Comparison of ENCODE assay signal across 8 mouse cellular contexts in the genomic region with DNA sequence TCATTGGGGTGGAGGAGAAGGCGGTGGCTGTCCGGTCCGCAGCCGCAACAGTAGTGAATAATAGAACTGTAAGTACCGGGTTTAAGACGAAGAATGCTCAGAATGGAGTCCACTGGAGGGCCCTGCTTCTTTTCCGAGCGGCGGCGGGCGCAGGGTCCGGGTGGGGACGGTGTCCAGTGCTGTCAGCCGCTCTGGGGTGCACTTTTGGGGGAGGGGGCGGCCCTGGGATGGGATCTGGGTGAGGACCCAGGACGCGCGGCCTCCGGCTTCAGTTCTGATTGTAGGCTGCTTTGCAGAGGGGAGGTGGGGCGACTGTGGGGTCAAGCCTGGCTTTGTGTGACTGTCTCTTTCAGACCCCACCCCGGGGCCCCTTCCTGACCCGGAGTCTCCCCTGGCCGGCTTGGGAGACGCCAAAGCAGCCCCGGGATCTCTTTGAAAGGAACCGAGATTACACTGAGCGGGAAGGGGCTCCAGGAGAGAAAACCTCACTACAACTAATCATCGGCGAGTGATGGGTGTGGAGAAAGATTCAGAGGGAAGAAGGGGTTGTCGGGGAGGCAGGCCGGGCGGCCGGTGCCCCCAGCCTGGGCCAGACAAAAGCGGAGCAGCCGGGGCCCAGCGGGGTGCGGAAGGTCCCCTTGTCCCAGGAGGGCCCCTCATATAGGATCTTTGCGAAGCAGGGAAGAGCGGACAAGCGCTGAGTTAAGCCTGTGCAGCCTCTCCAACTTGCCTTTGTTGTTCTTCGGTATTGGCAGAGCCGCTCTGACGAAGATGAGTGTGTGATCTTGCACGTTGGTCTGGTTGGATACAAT. TPM values are rescaled to one million over a fixed set of nuclear protein-coding genes. Genes with fewer than 3 reads are reported as not detected.
A peak's percentile ranks its signal among the peaks of the same experiment; 100 is the strongest.
DNase-seq lines count a peak whose midpoint lies in the region; ATAC-seq and TF ChIP-seq lines count a peak whose summit lies in the region.

No protein-coding gene starts in this region.

- no peak for ATAC-seq in activated CD4-positive, CD25-positive, alpha-beta regulatory T cell, adult 4 months

- in situ Hi-C loops in ES-E14 (cut with MboI; ENCODE audit: low sequenced_read_pairs in 2 of 2, unreplicated experiment in 2 of 2): no loop called here

- no peaks in the 10 kb centered on the region for H3K36me3 ChIP-seq in ES-E14 (ENCODE audit: control insufficient read depth, insufficient read depth, low read length, poor library complexity, severe bottlenecking)

- H3K4me3 ChIP-seq in ES-E14 (ENCODE audit: insufficient read depth in 1 of 2, low read depth in 1 of 2, low read length in 2 of 2, poor library complexity in 1 of 2, severe bottlenecking in 1 of 2): peak overlapping the region; percentile 85 to 94

- DNase-seq in 3T3-L1 (ENCODE audit: low read depth, low spot score): peak; percentile 56
- no peak for DNase-seq in ES-E14 (ENCODE audit: low read depth, low spot score)
- DNase-seq in cerebellum, adult 9-11 months: peak; percentile 86
- peak; percentile 16 to 50 for DNase-seq in frontal cortex, postnatal 14 days (ENCODE audit: low spot score in 2 of 2)
- peak; percentile 50 for DNase-seq in layer of hippocampus, adult 9-11 months
- DNase-seq in lung, postnatal 10 days: peak; percentile 64
- peak; percentile 43 to 49 for DNase-seq in right cerebral cortex, adult 2 months (ENCODE audit: low spot score in 2 of 2)

- no peaks in the 10 kb centered on the region for H3K9me3 ChIP-seq in ES-E14 (ENCODE audit: control insufficient read depth, insufficient read depth, low read depth, low read length)

- H3K4me1 ChIP-seq in ES-E14 (ENCODE audit: control insufficient read depth in 2 of 2, insufficient read depth in 2 of 2, low read length in 2 of 2, poor library complexity in 1 of 2): 0 out of 4 replicates have a peak, but pooled peaks cover 0 to 2% of the 10 kb centered on the region in 2 experiments

- H3K9ac ChIP-seq in ES-E14 (ENCODE audit: insufficient read depth, low read depth, low read length, poor library complexity, severe bottlenecking): peak overlapping the region; percentile 89

- peak overlapping the region; percentile 89 for H3K27ac ChIP-seq in ES-E14 (ENCODE audit: insufficient read depth, low read depth, low read length, poor library complexity, severe bottlenecking)

TF ChIP-seq in ES-E14, 5 proteins besides CTCF, POLR2A, EP300 and RAD21:
- no peak for TF ChIP-seq ZNF384 (IDR thresholded peaks at IDR 0.05; ENCODE audit: low read depth, low read length)
- TF ChIP-seq HCFC1 (IDR thresholded peaks at IDR 0.05; ENCODE audit: borderline replicate concordance, insufficient read depth, low read length): no peak
- no peak for TF ChIP-seq MAFK (IDR thresholded peaks at IDR 0.05; ENCODE audit: insufficient read depth, low read depth, low read length)
- no peak for TF ChIP-seq ZC3H11A (IDR thresholded peaks at IDR 0.05; ENCODE audit: borderline replicate concordance, low read depth, low read length)
- TF ChIP-seq CHD2 (IDR thresholded peaks at IDR 0.05; ENCODE audit: low read depth, low read length): no peak

RNA-seq across cellular contexts. Expression of a gene that starts 0.8 kb away (rescaled TPM):
- 35.9 and 38.9 TPM in 2 replicates for total RNA-seq in ES-E14 (2012; rRNA removed)
- polyA plus RNA-seq in activated CD4-positive, CD25-positive, alpha-beta regulatory T cell, adult 4 months (2017; shearing (Covaris generic)): 10 to 100 TPM; 36.6 to 44.9 TPM
